26 mouse cellular contexts compared by ENCODE assay signal in genomic region chr7:81559231-81559980, GRCm38 (mm10). TPM values are rescaled to one million over a fixed set of nuclear protein-coding genes. Genes with fewer than 3 reads are reported as not detected.
DNase-seq lines count a peak whose midpoint lies in the region; ATAC-seq and TF ChIP-seq lines count a peak whose summit lies in the region.
"Had no signal": no experiment of that assay in that cellular context is flagged by ENCODE, and none has a peak within 500 bp of the region (broad histone marks: within the 10 kb centered on the region; RNA-seq: fewer than 3 reads in every experiment).

No protein-coding gene starts in this region.

- TF ChIP-seq EP300 in lung, postnatal 0 days (IDR thresholded peaks at IDR 0.05), result no peak

- no peak overlapping the region for H3K4me3 ChIP-seq in forebrain, embryonic 15.5 days
- no peak overlapping the region for H3K4me3 ChIP-seq in forebrain, embryonic 10.5 days
- no peak overlapping the region for H3K4me3 ChIP-seq in heart, embryonic 10.5 days
- no peak overlapping the region for H3K4me3 ChIP-seq in lung, postnatal 0 days (ENCODE audit: low read depth, low read length)
- H3K4me3 ChIP-seq: forebrain, embryonic 12.5 days; heart, embryonic 13.5 days had no signal

- WGBS in forebrain, embryonic 15.5 days, result 88% methylated on average over 14 of the region's 14 CpGs
- WGBS in forebrain, embryonic 10.5 days, result 84% methylated on average over 14 of the region's 14 CpGs
- WGBS in heart, embryonic 10.5 days, result 83% methylated on average over 14 of the region's 14 CpGs
- 90% methylated on average over 14 of the region's 14 CpGs for WGBS in lung, postnatal 0 days

- peak overlapping the region; percentile 64 for H3K27ac ChIP-seq in forebrain, embryonic 15.5 days (replicated peaks)
- no peak overlapping the region for H3K27ac ChIP-seq in forebrain, embryonic 10.5 days
- no peak overlapping the region for H3K27ac ChIP-seq in heart, embryonic 10.5 days
- H3K27ac ChIP-seq in lung, postnatal 0 days (ENCODE audit: low read length), result 0 out of 2 replicates have a peak overlapping the region, but pooled peaks have one; percentile 14
- H3K27ac ChIP-seq: heart, embryonic 13.5 days; hindbrain, embryonic 14.5 days; hindbrain, postnatal 0 days had no signal

- H3K9me3 ChIP-seq in forebrain, embryonic 15.5 days, result no peaks in the 10 kb centered on the region
- no peaks in the 10 kb centered on the region for H3K9me3 ChIP-seq in forebrain, embryonic 10.5 days
- H3K9me3 ChIP-seq in heart, embryonic 10.5 days, result no peaks in the 10 kb centered on the region
- H3K9me3 ChIP-seq in lung, postnatal 0 days (ENCODE audit: low read length), result no peaks in the 10 kb centered on the region
- H3K9me3 ChIP-seq: forebrain, embryonic 12.5 days; G1E; heart, embryonic 13.5 days had no signal

- no peak for ATAC-seq in forebrain, embryonic 15.5 days (replicated peaks)
- ATAC-seq in lung, postnatal 0 days, result no peak
- ATAC-seq: hindbrain, postnatal 0 days; inflammation-experienced regulatory T-cells, adult 6 months; intestine, embryonic 16.5 days; Patski had no signal

- no peaks in the 10 kb centered on the region for H3K36me3 ChIP-seq in forebrain, embryonic 15.5 days
- H3K36me3 ChIP-seq in forebrain, embryonic 10.5 days (replicated peaks), result no peaks in the 10 kb centered on the region
- H3K36me3 ChIP-seq in heart, embryonic 10.5 days, result peaks cover 32% of the 10 kb centered on the region
- no peaks in the 10 kb centered on the region for H3K36me3 ChIP-seq in lung, postnatal 0 days (ENCODE audit: insufficient read depth, low read length)
- H3K36me3 ChIP-seq: forebrain, embryonic 12.5 days; G1E had no signal

- no peak for TF ChIP-seq CTCF in lung, postnatal 0 days (IDR thresholded peaks at IDR 0.05)

- H3K9ac ChIP-seq in forebrain, embryonic 15.5 days (replicated peaks), result no peak overlapping the region
- no peak overlapping the region for H3K9ac ChIP-seq in lung, postnatal 0 days (replicated peaks; ENCODE audit: low read depth)
- H3K9ac ChIP-seq: forebrain, embryonic 12.5 days; heart, embryonic 13.5 days; hindbrain, embryonic 14.5 days had no signal

- H3K4me2 ChIP-seq in forebrain, embryonic 15.5 days (replicated peaks), result no peak overlapping the region
- H3K4me2 ChIP-seq in lung, postnatal 0 days (replicated peaks; ENCODE audit: low read depth, low read length), result no peak overlapping the region
- H3K4me2 ChIP-seq: forebrain, embryonic 12.5 days; heart, embryonic 13.5 days; hindbrain, embryonic 14.5 days had no signal

- DNase-seq in forebrain, embryonic 10.5 days (ENCODE audit: extremely low spot score, low spot score), result no peak
- DNase-seq in heart, embryonic 10.5 days (ENCODE audit: low spot score), result peak; percentile 77
- DNase-seq in heart, postnatal 4 days, result no peak
- no peak for DNase-seq in lung, postnatal 0 days (ENCODE audit: low spot score)
- DNase-seq in lung, postnatal 4 days, result no peak
- DNase-seq in testis, postnatal 10 days (ENCODE audit: low spot score), result peak; percentile 31
- DNase-seq in testis, postnatal 14 days (ENCODE audit: low spot score), result no peak
- DNase-seq: adrenal gland, postnatal 10 days; adrenal gland, postnatal 36 days; B cell, adult 2 months; cerebellum, adult 18-20 months; cerebellum, adult 9-10 months; cerebellum, postnatal 14 days; gastrocnemius, postnatal 10 days; gastrocnemius, postnatal 36 days; heart, postnatal 14 days had no signal

- H3K4me1 ChIP-seq in forebrain, embryonic 15.5 days, result peaks cover 4% of the 10 kb centered on the region; the same call in 1 of the 2 replicates
- no peaks in the 10 kb centered on the region for H3K4me1 ChIP-seq in forebrain, embryonic 10.5 days
- H3K4me1 ChIP-seq in heart, embryonic 10.5 days, result peaks cover 28% of the 10 kb centered on the region
- peaks cover 10% of the 10 kb centered on the region; the same call in 1 of the 2 replicates for H3K4me1 ChIP-seq in lung, postnatal 0 days (ENCODE audit: insufficient read depth, low read depth, low read length)

- H3K27me3 ChIP-seq in forebrain, embryonic 15.5 days, result no peaks in the 10 kb centered on the region
- H3K27me3 ChIP-seq in forebrain, embryonic 10.5 days (ENCODE audit: poor library complexity, severe bottlenecking), result no peaks in the 10 kb centered on the region
- no peaks in the 10 kb centered on the region for H3K27me3 ChIP-seq in heart, embryonic 10.5 days (ENCODE audit: insufficient read depth, poor library complexity, severe bottlenecking)
- no peaks in the 10 kb centered on the region for H3K27me3 ChIP-seq in lung, postnatal 0 days (replicated peaks; ENCODE audit: insufficient read depth, low read length)
- H3K27me3 ChIP-seq: CH12.LX; forebrain, embryonic 12.5 days; heart, embryonic 13.5 days had no signal

RNA-seq across cellular contexts. Expression of gene Fsd2, which starts 7.3 kb away (rescaled TPM):
- 0.31 and 0.34 TPM in 2 replicates for polyA plus RNA-seq in forebrain, embryonic 15.5 days (2015; fragmentation: Nextera tagmentation; extraction: Ambion mirVana)
- polyA plus RNA-seq in forebrain, embryonic 10.5 days (2016; fragmentation: Nextera tagmentation; extraction: Ambion mirVana), result 0.05 TPM in 2 replicates
- 39.8 and 79.8 TPM in 2 replicates for polyA plus RNA-seq in heart, embryonic 10.5 days (2016; fragmentation: Nextera tagmentation; extraction: Ambion mirVana)
- 100 to 1,000 TPM; 199 to 200 TPM for total RNA-seq in heart, postnatal 4 days (2021)
- polyA plus RNA-seq in lung, postnatal 0 days (2015; fragmentation: Nextera tagmentation; extraction: Ambion mirVana), result 1.0 and 1.4 TPM in 2 replicates
- polyA plus RNA-seq: G1E, Patski had no signal

RNA-seq across cellular contexts. Expression of gene Whamm, which starts 11.7 kb away (rescaled TPM):
- 5.7 and 7.6 TPM in 2 replicates for polyA plus RNA-seq in forebrain, embryonic 15.5 days (2015; fragmentation: Nextera tagmentation; extraction: Ambion mirVana)
- polyA plus RNA-seq in forebrain, embryonic 10.5 days (2016; fragmentation: Nextera tagmentation; extraction: Ambion mirVana), result 1.8 and 3.0 TPM in 2 replicates
- 3.9 and 4.0 TPM in 2 replicates for polyA plus RNA-seq in heart, embryonic 10.5 days (2016; fragmentation: Nextera tagmentation; extraction: Ambion mirVana)
- 1 to 10 TPM; 8.3 to 8.4 TPM for total RNA-seq in heart, postnatal 4 days (2021)
- polyA plus RNA-seq in lung, postnatal 0 days (2015; fragmentation: Nextera tagmentation; extraction: Ambion mirVana), result 7.2 and 8.1 TPM in 2 replicates

Comparison
In these comparisons a context has a peak if more than half of its experiments do, and no peak if none do; other contexts are left out.
1. H3K27ac ChIP-seq: peak in forebrain, embryonic 15.5 days (single experiment) and lung, postnatal 0 days (single experiment); none in forebrain, embryonic 10.5 days (single experiment) and heart, embryonic 10.5 days (single experiment).
2. DNase-seq: peak in heart, embryonic 10.5 days (single experiment) and testis, postnatal 10 days (single experiment); none in forebrain, embryonic 10.5 days (single experiment), heart, postnatal 4 days (single experiment), lung, postnatal 0 days (single experiment), lung, postnatal 4 days (0 of 2) and testis, postnatal 14 days (single experiment).
3. RNA of gene Fsd2, which starts 7.3 kb away (polyA plus RNA-seq): 39.8 to 79.8 TPM in heart, embryonic 10.5 days; 1.0 to 1.4 TPM in lung, postnatal 0 days, 0.31 to 0.34 TPM in forebrain, embryonic 15.5 days and 0.05 TPM in forebrain, embryonic 10.5 days; every median in the first group is over 10 times any median in the second.